Mouse (Mus musculus) monocyte, adult 59 days (primary cell): ENCODE results near the gene Erich6. TPM values are rescaled to one million over a fixed set of nuclear protein-coding genes. Genes with fewer than 3 reads are reported as not detected.

Experiments used
- total RNA-seq, 2 experiments: library from RNA; stranded (reverse); gene quantifications; one replicate each; pipeline ENCODE4 v1.2.4; 2023

Erich6 gene
- not detected for total RNA-seq

DNA sequence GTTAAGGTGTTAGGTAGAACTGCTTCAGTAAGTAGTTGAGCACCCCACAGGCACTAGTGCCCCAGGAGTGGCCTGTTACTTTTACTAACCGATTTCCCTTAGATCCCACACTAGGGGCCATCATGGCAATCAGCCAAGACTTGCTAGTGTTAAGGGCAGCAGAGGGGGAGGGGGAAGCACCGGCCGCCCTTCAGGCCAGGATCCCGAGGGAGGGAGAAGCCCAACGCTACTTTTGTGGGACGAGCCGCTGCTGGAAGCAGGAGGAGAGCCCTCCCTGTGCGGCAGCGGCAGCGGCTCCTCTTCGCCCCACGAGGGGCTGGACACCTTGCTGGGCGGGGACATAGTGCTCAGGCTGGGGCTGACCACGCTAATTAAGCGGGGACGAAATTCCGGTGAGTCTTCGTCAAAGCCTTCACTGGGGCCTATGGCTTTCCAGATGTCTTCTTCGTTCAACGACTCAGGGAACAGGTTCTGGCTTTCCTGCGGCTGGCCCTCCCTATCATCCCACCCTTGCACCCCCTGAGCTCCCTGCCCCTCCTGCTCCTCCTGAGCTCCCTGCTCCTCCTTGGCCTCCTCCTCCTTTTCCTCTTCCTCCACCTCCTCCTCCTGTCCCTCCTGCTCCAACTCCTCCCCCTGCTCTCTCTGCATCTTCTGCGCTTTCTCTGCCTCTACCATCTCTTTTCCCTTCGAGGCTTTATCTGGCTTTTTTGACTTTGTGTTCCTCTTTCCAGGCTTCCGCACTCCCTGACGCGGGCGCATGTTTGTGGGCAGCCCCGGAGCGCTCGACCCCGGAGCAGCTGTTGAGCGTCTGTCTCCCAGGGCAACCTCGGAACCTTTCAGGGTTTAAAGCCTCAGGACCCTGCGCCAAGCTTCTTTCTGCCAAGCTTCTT is at the start of gene Erich6:
Erich6 (minus strand) TSS at position 802 of the 890 bp plus-strand sequence.

DNA sequence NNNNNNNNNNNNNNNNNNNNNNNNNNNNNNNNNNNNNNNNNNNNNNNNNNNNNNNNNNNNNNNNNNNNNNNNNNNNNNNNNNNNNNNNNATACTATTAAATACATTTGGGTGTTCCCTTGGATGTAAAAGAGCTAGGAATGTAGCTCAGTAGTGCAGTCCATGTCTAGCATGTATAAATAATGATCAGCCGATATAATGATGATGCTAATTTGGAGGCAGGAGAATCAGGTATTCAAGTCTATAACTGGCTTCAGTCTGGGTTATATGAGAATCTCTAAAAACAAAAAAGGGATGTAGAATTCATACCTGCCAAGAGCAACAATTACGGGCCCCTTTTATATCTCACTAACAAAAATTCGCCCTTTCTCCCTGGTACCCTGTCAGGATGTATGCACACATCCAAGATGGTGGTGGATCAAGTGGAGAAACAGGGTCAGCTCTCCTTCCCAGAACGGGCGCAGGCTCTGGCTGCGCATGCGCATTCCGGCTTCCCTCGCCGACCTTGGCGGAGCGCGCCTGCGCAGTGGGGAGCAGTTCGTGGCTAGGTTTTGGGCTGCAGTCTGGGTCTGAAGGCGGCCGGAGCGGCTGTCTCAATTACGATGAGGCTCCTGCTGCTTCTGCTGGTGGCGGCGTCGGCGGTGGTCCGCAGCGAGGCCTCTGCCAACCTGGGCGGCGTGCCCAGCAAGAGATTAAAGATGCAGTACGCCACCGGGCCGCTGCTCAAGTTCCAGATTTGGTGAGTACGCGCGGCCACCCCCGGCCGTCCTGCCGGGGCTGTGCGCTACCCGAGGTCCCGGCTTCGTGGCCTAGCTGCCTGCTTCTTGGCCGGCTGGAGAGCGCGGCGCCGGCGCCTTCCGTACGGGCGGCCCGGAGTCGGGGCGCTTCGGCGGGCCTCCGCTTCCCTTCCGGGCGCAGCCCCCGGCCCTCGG is 60.6 kb downstream of the Erich6 start, which contains the start of gene Selenot:
Selenot (plus strand) TSS at position 500 of the 930 bp plus-strand sequence.

Other genes with a start within 250 kb of the Erich6 start
- gene Tsc22d2, start 222.5 kb downstream of the Erich6 start, total RNA-seq, result 10 to 100 TPM; 49.7 to 50.5 TPM
- gene Eif2a, start 111.4 kb downstream of the Erich6 start, total RNA-seq, result 10 to 100 TPM; 51.5 to 57.6 TPM
- gene Serp1, start 111.3 kb downstream of the Erich6 start, total RNA-seq, result 100 to 1,000 TPM in 1 of 2 experiments, 10 to 100 TPM in 1; 97.1 to 121 TPM
- 100 to 1,000 TPM in 1 of 2 experiments, 10 to 100 TPM in 1; 95.1 to 100 TPM for gene Selenot, start 60.6 kb downstream of the Erich6 start, total RNA-seq
- 10 to 100 TPM; 55.1 to 59.1 TPM for gene Siah2, start 55.2 kb upstream of the Erich6 start, total RNA-seq
- gene Mindy4b-ps, start 185.1 kb upstream of the Erich6 start, total RNA-seq, result not detected
- not detected for gene Clrn1, start 248.1 kb upstream of the Erich6 start, total RNA-seq